Mouse (Mus musculus) limb, embryonic 12.5 days (tissue): ENCODE data around the gene Ovca2. TPM values are rescaled to one million over a fixed set of nuclear protein-coding genes. Genes with fewer than 3 reads are reported as not detected.

Source experiments
- ATAC-seq: fragments of 200-750 bp; cut with Nextera tagmentation; 2 replicates; pipeline ENCODE4 v1.8.0; 2017; ENCODE audit warnings: low read depth, moderate TSS enrichment; ENCODE audit not compliant: insufficient number of reproducible peaks, insufficient read depth, low FRiP score, low TSS enrichment
- H3K27ac ChIP-seq: fragments of 300-500 bp; sonication (generic); 2 replicates; pipeline ENCODE4 v1.5.1; 2016; ENCODE audit warnings: mild to moderate bottlenecking, moderate library complexity
- H3K27me3 ChIP-seq: fragments of 300-500 bp; sonication (generic); 2 replicates; pipeline ENCODE4 v1.6.1; 2016; ENCODE audit warnings: mild to moderate bottlenecking, moderate library complexity
- H3K36me3 ChIP-seq: fragments of 300-500 bp; sonication (generic); 2 replicates; pipeline ENCODE4 v1.6.1; 2016; ENCODE audit warnings: mild to moderate bottlenecking, moderate library complexity
- H3K4me1 ChIP-seq: fragments of 300-500 bp; sonication (generic); replicated peaks from 2 replicates; pipeline ENCODE4 v1.6.1; 2016
- H3K4me2 ChIP-seq: fragments of 300-500 bp; sonication (generic); 2 replicates; pipeline ENCODE4 v1.6.1; 2016; ENCODE audit warnings: mild to moderate bottlenecking, moderate library complexity
- H3K4me3 ChIP-seq: fragments of 300-500 bp; sonication (generic); replicated peaks from 2 replicates; pipeline ENCODE4 v1.5.1; 2016; ENCODE audit warnings: mild to moderate bottlenecking
- H3K9ac ChIP-seq: fragments of 300-500 bp; sonication (generic); replicated peaks from 2 replicates; pipeline ENCODE4 v1.6.1; 2016; ENCODE audit warnings: mild to moderate bottlenecking, moderate library complexity
- H3K9me3 ChIP-seq: fragments of 300-500 bp; sonication (generic); 2 replicates; pipeline ENCODE4 v1.6.1; 2016; ENCODE audit warnings: mild to moderate bottlenecking, moderate library complexity
- WGBS: fragments of 180-500 bp; shearing (Covaris S2); methylation state at CpG from one replicate; pipeline ENCODE4 v1.1.7; 2016; 5-methylcytosine and 5-hydroxymethylcytosine counted together
- polyA plus RNA-seq: library from polyadenylated mRNA; unstranded; fragments of >200 nt; fragmentation: Nextera tagmentation; extraction: Ambion mirVana; gene quantifications from 2 replicates; pipeline ENCODE4 v1.2.1, GENCODE M21; 2016

The Ovca2 gene
- polyA plus RNA-seq, 1 experiment from 2014 or later, result 31.0 TPM

- Histone ChIP-seq H3K27me3 (peaks cover 5% of the 10 kb centered on the region; the same call in 1 of the 2 replicates), H3K4me3 (no peak overlapping the region), H3K27ac (no peak overlapping the region), H3K4me2 (no peak overlapping the region), H3K4me1 (peaks cover 42% of the 10 kb centered on the region), H3K9me3 (no peaks in the 10 kb centered on the region), H3K36me3 (no peaks in the 10 kb centered on the region), H3K9ac (no peak overlapping the region)
- WGBS, result 36% methylated on average over 6 of the region's 6 CpGs
- no peak for ATAC-seq
Observed at GRCm38 (mm10) chr11:75210755-75211154, 32.1 kb upstream of the Ovca2 start.

- no peak for ATAC-seq
- Histone ChIP-seq H3K9ac (no peak overlapping the region), H3K4me3 (no peak overlapping the region), H3K4me2 (no peak overlapping the region), H3K9me3 (no peaks in the 10 kb centered on the region), H3K27ac (no peak overlapping the region), H3K4me1 (peaks cover 42% of the 10 kb centered on the region), H3K36me3 (no peaks in the 10 kb centered on the region), H3K27me3 (no peaks in the 10 kb centered on the region)
- WGBS, result 72% methylated on average over 4 of the region's 4 CpGs
Observed at GRCm38 (mm10) chr11:75210093-75210492, 31.5 kb upstream of the Ovca2 start.

GRCm38 (mm10) chr11:75209363-75209762 is 30.7 kb upstream of the Ovca2 start:
- H3K4me2 ChIP-seq, result no peak overlapping the region
- peaks cover 46% of the 10 kb centered on the region for H3K4me1 ChIP-seq
- H3K9ac ChIP-seq, result no peak overlapping the region
- H3K4me3 ChIP-seq, result no peak overlapping the region
- no peak overlapping the region for H3K27ac ChIP-seq
- 60% methylated on average over 4 of the region's 4 CpGs for WGBS
- no peaks in the 10 kb centered on the region for H3K9me3 ChIP-seq
- no peak for ATAC-seq
- 0 out of 2 replicates have a peak, but pooled peaks cover 2% of the 10 kb centered on the region for H3K27me3 ChIP-seq
- H3K36me3 ChIP-seq, result no peaks in the 10 kb centered on the region

GRCm38 (mm10) chr11:75206347-75206746 is 27.7 kb upstream of the Ovca2 start:
- 69% methylated on average over 4 of the region's 4 CpGs for WGBS
- H3K9me3 ChIP-seq, result no peaks in the 10 kb centered on the region
- no peak overlapping the region for H3K4me3 ChIP-seq
- H3K9ac ChIP-seq, result no peak overlapping the region
- H3K4me2 ChIP-seq, result no peak overlapping the region
- 0 out of 2 replicates have a peak, but pooled peaks cover 5% of the 10 kb centered on the region for H3K27me3 ChIP-seq
- no peak overlapping the region for H3K27ac ChIP-seq
- no peak for ATAC-seq
- H3K4me1 ChIP-seq, result peaks cover 30% of the 10 kb centered on the region
- no peaks in the 10 kb centered on the region for H3K36me3 ChIP-seq

- H3K9me3 ChIP-seq, result no peaks in the 10 kb centered on the region
- no peak overlapping the region for H3K4me2 ChIP-seq
- 38% methylated on average over 9 of the region's 9 CpGs for WGBS
- H3K9ac ChIP-seq, result no peak overlapping the region
- H3K27ac ChIP-seq, result no peak overlapping the region
- peaks cover 21% of the 10 kb centered on the region; the same call in 1 of the 2 replicates for H3K27me3 ChIP-seq
- H3K36me3 ChIP-seq, result no peaks in the 10 kb centered on the region
- ATAC-seq, result no peak
- H3K4me1 ChIP-seq, result peaks cover 29% of the 10 kb centered on the region; the same call in 1 of the 2 replicates
- H3K4me3 ChIP-seq, result no peak overlapping the region
Observed at GRCm38 (mm10) chr11:75204472-75204871, 25.8 kb upstream of the Ovca2 start.

GRCm38 (mm10) chr11:75203926-75204325 is 25.3 kb upstream of the Ovca2 start:
- H3K9ac ChIP-seq, result no peak overlapping the region
- no peak for ATAC-seq
- no peak overlapping the region for H3K27ac ChIP-seq
- peaks cover 26% of the 10 kb centered on the region; the same call in 1 of the 2 replicates for H3K27me3 ChIP-seq
- H3K36me3 ChIP-seq, result no peaks in the 10 kb centered on the region
- no peaks in the 10 kb centered on the region for H3K9me3 ChIP-seq
- H3K4me1 ChIP-seq, result peaks cover 29% of the 10 kb centered on the region; the same call in 1 of the 2 replicates
- no peak overlapping the region for H3K4me3 ChIP-seq
- H3K4me2 ChIP-seq, result no peak overlapping the region
- WGBS, result 80% methylated on average over 4 of the region's 4 CpGs

- Histone ChIP-seq H3K36me3 (no peaks in the 10 kb centered on the region), H3K4me2 (no peak overlapping the region), H3K4me1 (peaks cover 26% of the 10 kb centered on the region; the same call in 1 of the 2 replicates), H3K9me3 (no peaks in the 10 kb centered on the region), H3K27me3 (peaks cover 46% of the 10 kb centered on the region), H3K27ac (no peak overlapping the region), H3K4me3 (no peak overlapping the region), H3K9ac (no peak overlapping the region)
- 62% methylated on average over 8 of the region's 8 CpGs for WGBS
- no peak for ATAC-seq
Observed at GRCm38 (mm10) chr11:75201721-75202120, 23.1 kb upstream of the Ovca2 start.

GRCm38 (mm10) chr11:75200935-75201334 is 22.3 kb upstream of the Ovca2 start:
- no peak overlapping the region for H3K4me3 ChIP-seq
- no peak overlapping the region for H3K27ac ChIP-seq
- no peak overlapping the region for H3K4me2 ChIP-seq
- WGBS, result 88% methylated on average over 12 of the region's 12 CpGs
- H3K4me1 ChIP-seq, result peaks cover 26% of the 10 kb centered on the region; the same call in 1 of the 2 replicates
- H3K9me3 ChIP-seq, result no peaks in the 10 kb centered on the region
- ATAC-seq, result no peak
- no peaks in the 10 kb centered on the region for H3K36me3 ChIP-seq
- peaks cover 54% of the 10 kb centered on the region for H3K27me3 ChIP-seq
- H3K9ac ChIP-seq, result no peak overlapping the region

- no peak overlapping the region for H3K4me3 ChIP-seq
- no peak for ATAC-seq
- no peaks in the 10 kb centered on the region for H3K9me3 ChIP-seq
- peaks cover 64% of the 10 kb centered on the region for H3K27me3 ChIP-seq
- H3K4me2 ChIP-seq, result no peak overlapping the region
- no peak overlapping the region for H3K9ac ChIP-seq
- WGBS, result 75% methylated on average over 5 of the region's 5 CpGs
- no peaks in the 10 kb centered on the region for H3K36me3 ChIP-seq
- no peak overlapping the region for H3K27ac ChIP-seq
- peaks cover 33% of the 10 kb centered on the region for H3K4me1 ChIP-seq
Observed at GRCm38 (mm10) chr11:75199951-75200350, 21.3 kb upstream of the Ovca2 start.

GRCm38 (mm10) chr11:75198792-75199191 is 20.2 kb upstream of the Ovca2 start:
- Histone ChIP-seq H3K27ac (no peak overlapping the region), H3K27me3 (peaks cover 73% of the 10 kb centered on the region), H3K36me3 (no peaks in the 10 kb centered on the region), H3K4me2 (no peak overlapping the region), H3K9me3 (no peaks in the 10 kb centered on the region), H3K4me1 (peaks cover 36% of the 10 kb centered on the region), H3K9ac (no peak overlapping the region), H3K4me3 (no peak overlapping the region)
- 71% methylated on average over 4 of the region's 4 CpGs for WGBS
- ATAC-seq, result no peak

GRCm38 (mm10) chr11:75197956-75198355 is 19.3 kb upstream of the Ovca2 start:
- Histone ChIP-seq H3K27ac (no peak overlapping the region), H3K9ac (no peak overlapping the region), H3K9me3 (no peaks in the 10 kb centered on the region), H3K4me1 (peaks cover 39% of the 10 kb centered on the region), H3K36me3 (no peaks in the 10 kb centered on the region), H3K27me3 (peaks cover 80% of the 10 kb centered on the region), H3K4me2 (no peak overlapping the region), H3K4me3 (no peak overlapping the region)
- 33% methylated on average over 7 of the region's 7 CpGs for WGBS
- no peak for ATAC-seq

GRCm38 (mm10) chr11:75196131-75196530 is 17.5 kb upstream of the Ovca2 start:
- H3K9me3 ChIP-seq, result no peaks in the 10 kb centered on the region
- no peaks in the 10 kb centered on the region for H3K36me3 ChIP-seq
- H3K4me1 ChIP-seq, result peaks cover 35% of the 10 kb centered on the region
- no peak overlapping the region for H3K4me3 ChIP-seq
- no peak overlapping the region for H3K9ac ChIP-seq
- no peak overlapping the region for H3K27ac ChIP-seq
- no peak for ATAC-seq
- H3K4me2 ChIP-seq, result no peak overlapping the region
- WGBS, result 50% methylated on average over 6 of the region's 6 CpGs
- peaks cover 97% of the 10 kb centered on the region for H3K27me3 ChIP-seq
